Mouse (Mus musculus): ENCODE data around the gene Foxj1. TPM values are rescaled to one million over a fixed set of nuclear protein-coding genes. Genes with fewer than 3 reads are reported as not detected.
A peak's percentile ranks its signal among the peaks of the same experiment; 100 is the strongest.

The Foxj1 gene
- total RNA-seq, 2 experiments from 2014 or later, result 6.9 to 13.4 TPM

DNA sequence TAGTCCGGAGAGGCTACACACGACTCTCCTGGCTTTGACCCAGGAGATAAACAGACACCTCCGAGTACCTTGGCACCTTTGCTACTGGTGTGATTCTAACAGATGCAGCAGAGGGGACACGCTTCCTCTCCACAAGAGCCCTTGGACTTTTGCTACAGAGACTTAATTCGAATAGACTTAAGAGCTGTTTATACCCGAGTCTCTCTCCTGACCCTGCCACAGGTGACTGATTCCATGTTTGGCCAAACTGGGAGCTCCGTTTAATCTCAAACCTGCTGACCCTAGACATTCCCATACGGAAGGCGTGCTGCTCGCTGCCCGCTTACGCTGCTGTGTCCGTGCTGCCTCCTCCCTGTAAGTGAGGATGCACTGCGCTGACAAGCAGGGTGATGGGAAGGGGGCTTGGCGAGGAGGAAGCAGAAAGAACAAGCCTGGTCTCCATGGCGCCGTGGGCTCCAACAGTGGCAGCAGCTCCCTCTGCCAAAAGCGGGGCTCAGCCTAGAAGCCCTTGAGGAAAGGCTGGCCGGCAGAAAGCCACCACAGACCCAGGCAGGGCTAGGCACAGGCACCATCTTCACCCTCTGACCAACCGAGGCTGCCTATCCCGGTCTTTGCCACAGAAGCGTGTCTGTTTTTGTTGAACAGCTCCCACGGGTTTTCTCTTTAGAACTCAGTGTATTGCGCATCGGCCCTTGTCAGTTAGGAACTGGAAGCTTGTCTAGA, 7.0 kb upstream of the Foxj1 start:
- peak; percentile 53 to 54 for DNase-seq (ENCODE audit: low spot score in 2 of 2)

DNA sequence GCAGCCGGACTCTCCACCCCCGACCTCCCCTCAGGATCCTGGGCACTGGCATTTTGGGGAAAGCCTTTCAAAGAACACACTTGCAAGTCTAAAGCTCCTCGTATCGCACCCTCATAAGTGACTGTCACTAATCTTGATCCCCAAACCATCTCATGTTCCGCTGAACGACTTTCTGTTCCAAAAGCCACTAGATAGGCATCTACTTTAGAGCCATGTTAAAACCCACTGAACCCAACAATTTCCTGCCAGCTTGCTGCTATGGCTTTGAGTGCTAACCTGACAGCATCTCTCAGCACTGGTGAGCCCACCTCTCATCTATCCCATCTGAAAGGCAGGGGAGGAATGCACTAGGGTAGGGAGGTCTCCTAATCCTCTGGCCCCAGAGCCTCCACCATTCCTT, 2.3 kb upstream of the Foxj1 start:
- DNase-seq (ENCODE audit: low spot score in 2 of 2), result no peak

DNA sequence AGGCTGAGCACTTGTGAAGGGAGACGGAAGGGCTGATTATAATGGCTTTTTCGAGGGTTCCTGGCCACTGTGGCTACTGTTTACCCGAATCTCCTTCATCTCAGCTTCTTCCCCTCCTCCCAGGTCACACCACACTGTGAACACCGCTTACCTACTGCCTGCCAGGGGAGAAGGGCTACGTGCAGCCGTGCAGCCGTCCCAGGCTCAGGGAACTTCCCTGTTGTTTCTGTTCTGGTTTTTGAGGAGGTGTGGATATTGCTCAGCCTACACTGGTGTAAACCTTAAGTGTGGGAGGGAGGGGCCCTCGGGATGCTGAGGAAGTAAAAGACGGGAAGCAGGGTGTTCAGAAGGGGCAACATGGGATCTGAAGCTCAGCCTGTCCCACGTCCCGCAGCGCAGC, 1.8 kb upstream of the Foxj1 start:
- no peak for DNase-seq (ENCODE audit: low spot score in 2 of 2)

DNA sequence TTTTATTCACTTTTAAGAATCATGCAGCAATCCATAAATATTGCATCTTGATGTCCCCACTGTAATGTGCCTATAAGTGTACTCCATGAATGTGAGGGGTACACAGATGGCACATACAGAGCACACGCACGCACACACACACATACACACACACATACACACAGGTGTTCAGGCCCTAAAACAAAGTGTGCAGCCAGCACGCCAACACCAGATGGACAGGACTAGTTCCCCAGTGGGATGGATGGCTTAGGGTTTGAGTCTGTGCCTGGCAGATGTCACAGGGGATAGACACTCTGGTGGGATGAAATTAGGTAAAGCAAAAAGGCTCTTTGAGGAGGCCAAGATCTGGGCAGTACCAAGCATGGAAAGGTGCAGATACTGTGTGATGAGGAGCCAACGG, 1.2 kb upstream of the Foxj1 start:
- no peak for DNase-seq (ENCODE audit: low spot score in 2 of 2)

DNA sequence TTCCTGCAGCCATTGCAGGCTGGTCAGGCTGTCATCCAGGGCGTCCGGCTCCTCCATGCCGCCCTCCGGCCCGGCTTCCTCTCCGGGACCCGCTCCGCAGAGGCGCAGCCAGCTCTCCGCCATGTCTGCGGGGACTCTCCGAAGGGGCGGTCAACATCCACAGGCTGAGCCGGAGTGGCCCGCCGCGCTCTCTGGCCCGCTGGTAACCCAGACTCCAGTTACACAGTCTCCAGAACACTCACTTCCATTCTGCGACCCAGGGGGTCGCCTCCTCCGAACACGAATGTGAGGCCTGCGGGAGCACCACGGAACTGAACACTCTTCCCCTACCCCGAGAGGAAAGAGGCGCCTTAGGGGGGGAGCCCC, 799 bp downstream of the Foxj1 start:
- no peak for DNase-seq (ENCODE audit: low spot score in 2 of 2)

DNA sequence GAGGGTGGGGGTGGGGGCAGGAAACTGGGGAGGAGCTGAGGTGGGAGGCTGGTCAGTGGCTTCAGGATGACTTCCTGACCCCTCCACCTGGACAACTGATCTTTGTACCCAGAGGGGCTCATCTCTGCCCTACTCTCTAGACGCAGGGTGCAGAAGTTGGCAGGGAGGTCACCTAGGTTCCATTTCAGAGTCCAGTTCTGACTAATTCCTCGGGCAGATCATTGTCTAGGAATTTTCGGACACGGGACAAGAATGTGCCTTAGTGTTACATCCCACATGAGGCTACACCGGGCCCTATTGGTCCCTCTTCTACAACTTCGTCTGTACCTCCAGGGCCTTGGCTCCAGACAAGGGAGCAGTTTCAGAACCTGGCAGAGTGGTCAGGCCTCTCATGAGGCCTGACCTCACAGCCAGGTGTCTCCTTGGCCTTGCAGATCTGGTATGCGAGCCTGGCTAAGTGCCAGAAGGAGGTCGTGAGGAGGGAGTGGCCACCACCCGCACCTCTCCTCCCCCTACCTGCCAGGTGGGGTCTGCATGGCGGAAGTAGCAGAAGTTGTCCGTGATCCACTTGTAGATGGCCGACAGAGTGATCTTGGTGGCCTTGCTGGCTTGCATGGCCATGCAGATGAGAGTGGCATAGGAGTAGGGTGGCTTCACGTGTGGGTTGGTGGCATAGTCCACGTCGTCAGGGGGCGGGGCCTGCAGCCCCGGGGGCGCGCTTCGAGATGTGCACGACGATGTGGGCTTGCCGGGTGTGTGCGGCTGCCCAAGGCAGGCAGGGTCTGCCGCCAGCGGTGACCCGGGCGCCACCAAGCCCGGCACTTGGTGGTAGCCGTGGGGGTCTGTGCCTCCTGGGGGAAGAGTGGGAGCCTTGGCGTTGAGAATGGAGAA, 1.4 kb downstream of the Foxj1 start:
- DNase-seq (ENCODE audit: low spot score in 2 of 2), result no peak

DNA sequence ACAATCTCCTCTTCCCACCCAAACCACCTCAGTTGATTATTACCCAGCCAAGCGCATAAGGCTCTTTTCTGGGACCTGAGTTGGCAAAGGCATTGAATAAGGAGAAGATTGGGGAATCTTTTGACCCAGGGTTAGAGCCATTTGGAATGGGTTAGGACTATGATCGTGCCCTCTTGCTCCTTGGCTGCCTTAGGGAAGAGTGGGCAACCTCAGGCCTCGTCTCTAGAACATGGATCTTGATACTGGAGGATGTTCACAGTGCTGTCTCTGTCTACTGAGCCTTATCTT, 2.3 kb downstream of the Foxj1 start:
- no peak for DNase-seq (ENCODE audit: low spot score in 2 of 2)

DNA sequence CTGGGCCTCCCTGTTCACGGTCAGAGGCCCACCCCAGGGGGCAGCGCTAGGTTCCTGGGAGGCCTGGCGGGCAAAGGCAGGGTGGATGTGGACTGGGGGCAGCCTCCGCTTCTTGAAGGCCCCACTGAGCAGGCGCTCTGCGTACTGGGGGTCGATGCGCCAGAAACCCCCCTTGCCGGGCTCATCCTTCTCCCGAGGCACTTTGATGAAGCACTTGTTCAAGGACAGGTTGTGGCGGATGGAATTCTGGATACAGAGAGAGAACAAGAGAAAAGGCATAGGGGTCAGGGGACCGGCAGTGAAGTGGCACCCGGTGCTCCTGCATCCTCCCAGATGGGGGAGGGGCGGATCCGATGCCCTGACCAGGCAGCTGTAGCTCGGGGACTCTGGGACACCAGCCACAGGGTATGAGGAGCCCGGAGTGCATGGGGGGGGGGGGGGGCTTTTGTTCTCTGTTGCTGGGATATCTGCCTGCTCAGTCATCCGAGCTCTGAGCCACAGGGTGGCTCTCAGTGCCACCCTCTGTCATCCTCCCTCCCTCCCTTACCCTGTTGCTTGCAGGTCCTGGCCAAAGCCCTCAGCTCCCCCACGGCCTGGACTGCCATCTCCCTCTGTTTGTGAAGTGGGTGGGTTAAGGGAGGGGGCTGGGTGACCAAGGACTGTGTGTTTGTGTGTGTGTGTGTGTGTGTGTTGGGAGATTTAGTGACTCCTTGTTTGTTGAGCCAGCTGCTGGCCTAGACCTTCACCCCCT, 2.8 kb downstream of the Foxj1 start:
- peak in 1 of 2 experiments; percentile 53 for DNase-seq (ENCODE audit: low spot score in 2 of 2)

DNA sequence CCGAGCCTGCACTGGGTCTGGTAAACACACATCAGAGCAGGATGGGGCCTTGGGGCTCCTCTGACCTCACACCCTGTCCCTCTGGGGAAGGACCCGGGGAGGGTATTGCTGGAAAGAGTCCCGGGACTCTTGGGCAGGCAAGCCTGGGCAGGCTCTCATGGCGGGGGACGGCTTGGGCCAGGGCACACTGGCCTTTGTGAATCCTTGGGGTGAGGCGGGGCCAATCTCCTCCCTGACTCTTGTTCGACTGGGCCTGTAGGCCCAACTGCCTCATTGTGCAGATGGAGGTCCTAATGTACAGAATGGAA, 5.0 kb downstream of the Foxj1 start:
- no peak for DNase-seq (ENCODE audit: low spot score in 2 of 2)

DNA sequence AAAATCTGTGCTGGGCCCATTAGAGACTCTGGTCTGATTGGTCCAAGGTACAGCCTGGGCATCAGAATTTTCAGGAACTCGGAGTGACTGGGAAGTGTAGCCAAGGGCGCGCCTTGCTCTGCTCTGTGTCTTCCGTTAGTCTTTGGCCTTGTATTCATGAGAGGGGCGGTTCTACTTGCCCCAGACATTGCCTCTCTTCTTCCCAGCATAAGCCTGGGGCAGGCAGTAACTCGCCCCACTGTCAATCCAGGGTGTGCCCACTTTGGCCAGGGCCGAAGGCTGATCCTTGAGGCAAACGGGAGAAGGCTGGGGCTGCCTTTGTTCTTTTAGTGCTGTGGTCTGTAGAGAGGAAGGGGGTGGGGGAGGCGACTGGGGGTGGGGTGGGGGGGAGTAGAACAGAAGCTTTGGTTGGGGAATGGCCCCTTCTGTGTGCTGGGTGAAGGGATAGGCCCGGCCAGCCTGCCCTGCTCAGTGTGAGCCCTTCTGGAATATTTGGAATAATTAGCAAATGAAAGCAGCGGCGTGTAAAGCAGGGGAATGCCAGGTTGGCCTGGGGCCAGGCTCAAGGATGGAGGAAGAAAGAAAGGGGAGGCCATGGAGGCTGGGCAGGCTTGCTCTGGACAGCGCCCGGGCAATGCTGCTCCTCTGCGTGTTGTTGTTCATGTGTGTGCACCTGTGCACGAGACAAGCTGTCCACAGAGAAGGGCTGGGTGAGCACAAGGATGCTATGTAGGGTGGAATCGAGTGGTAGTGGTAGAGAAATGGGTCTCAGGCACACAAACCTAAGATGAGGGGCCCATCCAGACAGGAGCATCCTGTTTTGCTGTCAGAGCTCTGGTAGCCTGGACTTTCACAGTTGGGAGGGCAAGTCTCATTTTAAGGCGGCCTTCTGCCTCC, 5.6 kb downstream of the Foxj1 start:
- DNase-seq (ENCODE audit: low spot score in 2 of 2), result peak; percentile 36 to 63

DNA sequence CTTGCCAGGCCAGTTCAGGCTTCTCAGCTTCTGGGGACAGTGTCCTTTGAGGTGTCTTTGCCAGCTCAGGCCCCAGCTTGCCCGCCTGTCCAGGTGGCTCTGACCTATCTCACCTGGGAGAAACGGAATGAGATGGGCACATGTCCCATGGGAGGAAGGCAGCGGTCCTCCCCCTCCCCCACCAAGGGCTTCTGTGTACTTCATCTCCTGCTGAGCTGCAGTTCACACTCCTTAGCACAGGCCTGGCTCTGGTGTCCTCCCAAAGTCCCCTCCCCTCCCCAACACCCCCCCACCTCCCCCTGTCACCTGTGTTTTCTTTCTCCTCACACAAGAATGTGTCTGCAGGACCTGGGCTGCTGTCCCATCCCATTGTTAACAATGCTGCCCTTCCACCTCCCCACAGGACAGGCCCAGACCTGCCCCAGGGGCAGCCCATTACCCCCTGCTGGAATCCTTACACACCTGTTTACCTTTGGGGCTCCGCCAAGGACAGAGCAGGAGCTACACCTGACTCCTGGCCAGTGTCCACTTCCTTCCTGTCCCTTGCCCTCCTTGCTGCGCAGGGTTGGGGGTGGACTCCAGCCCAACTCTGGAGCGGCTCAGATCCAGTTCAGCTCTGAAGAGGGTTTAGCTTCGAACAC, 8.1 kb downstream of the Foxj1 start:
- no peak for DNase-seq (ENCODE audit: low spot score in 2 of 2)

DNA sequence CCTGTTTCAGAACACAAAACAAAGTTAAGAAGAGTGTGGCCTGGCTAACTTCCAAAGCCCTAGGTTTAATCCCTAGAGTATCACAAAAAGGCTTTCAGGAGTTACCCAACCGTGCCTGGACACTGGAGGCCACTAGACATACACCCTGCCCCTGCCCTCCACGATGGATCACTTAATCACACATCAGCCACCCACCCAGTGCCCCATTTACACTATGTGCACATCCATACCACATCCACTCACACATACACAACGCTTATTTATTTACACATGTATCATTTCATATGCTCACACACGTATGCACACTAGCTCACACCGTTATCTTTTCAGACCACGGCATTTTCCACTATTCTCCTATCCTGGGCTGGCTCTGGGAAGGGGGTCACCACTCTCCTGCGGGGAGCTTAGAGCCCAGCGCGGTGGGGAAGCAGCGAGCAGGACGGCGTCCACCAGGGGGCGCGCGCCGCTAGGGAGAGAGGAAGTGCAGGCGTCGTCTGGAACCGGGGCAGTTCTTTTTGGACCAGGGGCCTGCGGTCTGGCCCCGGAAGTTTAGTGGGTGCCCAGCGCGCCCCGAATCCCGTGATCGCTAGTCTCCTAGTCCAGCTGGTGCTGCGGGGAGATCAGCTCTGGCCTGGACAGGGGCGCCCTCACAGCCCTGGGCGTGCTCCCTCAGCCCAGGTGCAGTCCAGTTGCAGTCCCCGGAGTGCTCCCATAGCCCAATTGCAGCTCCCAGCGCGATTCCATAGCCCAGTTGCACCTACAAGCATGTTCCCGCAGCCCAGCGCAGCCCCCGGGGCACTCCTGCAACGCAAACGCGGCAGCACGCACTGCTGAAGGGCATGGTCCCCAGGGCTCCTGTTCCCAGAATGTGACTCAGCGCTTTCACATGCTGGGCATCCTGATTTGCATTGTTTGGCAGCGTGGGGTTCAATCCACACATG, 16.2 kb downstream of the Foxj1 start:
- DNase-seq (ENCODE audit: low spot score in 2 of 2), result peak; percentile 80 to 81

DNA sequence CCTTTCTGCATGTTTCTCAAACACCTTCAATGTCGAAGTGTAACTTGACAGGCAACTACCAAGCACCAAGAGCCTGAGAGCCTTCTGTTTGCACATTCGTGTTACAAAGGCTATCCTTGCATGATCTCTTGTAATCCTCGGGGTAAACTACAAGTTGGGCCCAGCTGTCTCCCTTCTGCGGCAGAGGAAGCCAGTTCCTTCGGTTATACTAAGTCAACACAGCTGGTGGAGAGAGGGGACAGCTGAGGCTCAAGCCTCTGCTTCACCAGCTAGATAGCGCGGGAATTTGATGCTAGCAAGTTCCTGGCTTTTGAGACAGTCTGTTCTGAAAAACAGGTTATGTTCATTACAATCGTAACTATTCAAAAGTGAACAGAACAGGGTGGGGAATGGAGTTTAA, 22.8 kb downstream of the Foxj1 start:
- no peak for DNase-seq (ENCODE audit: low spot score in 2 of 2)

DNA sequence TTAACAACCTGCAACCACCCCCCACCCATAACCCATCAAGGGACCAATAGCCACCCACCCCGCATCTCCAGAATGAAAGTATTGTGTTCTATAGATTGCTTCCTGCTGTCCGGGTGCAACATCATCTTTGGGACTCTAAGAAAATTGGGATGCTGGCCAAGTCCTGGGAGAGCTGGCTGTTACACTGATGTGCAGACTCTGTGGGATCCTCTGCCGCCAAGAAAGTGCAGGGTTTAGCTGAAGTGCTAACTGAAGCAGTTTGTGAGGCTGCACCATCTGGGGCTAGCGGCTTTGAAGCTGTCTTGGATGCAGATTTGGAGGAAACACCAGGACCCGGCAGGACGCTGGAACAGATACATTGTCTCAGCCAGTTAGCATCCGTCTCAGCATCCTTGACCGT, 24.0 kb downstream of the Foxj1 start:
- DNase-seq (ENCODE audit: low spot score in 2 of 2), result no peak

DNA sequence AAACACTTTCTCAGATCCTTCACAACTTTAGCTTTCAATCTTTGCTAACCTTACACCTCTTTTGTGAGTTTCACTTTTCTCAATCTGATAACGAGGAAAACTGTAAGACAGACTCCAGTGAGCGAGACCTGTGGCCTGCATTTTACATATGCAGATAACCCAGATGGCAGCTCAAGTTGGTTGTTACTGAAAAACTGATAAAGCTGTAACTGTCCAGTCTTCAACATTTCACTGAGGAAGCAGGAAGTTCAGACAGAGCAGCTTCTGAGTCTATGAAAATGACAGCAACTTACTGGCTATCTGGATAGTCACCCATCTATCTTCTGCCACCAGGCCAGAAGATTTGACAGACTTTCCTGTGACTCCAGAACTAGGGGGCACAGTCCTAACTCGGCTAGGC, 25.6 kb downstream of the Foxj1 start:
- no peak for DNase-seq (ENCODE audit: low spot score in 2 of 2)

DNA sequence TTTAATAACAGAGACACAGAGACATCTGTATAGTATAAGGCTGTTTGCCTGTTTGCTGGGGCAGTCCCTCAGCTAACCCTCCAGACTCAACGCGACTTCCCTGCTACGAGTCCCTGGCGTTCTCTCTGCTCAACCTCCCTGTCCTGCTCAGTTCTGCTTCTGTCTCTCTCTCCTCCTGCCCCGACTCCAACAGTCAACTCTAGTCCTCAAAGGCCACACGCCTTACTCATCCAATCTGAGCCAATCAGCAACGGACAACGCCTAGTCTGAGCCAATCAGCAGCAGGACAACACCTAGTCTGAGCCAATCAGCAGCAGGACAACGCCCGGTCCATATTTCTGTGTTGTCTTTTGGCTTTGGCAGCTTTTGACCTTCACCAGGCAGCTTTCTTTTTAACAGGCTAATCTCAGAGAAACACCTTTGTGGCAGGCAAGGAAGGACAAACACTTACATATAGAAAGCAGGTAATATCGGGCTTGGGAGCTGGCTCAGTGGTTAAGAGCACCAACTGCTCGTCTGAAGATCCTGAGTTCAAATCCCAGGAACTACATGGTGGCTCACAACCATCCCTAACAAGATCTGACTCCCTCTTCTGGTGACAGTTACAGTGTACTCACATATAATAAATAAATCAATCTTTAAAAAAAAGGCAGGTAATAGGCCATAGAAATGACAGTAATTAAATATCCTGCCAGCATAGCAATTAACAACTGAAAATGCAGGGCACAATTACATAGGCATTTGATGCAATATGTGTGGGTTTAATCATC, 27.3 kb downstream of the Foxj1 start:
- DNase-seq (ENCODE audit: low spot score in 2 of 2), result no peak

DNA sequence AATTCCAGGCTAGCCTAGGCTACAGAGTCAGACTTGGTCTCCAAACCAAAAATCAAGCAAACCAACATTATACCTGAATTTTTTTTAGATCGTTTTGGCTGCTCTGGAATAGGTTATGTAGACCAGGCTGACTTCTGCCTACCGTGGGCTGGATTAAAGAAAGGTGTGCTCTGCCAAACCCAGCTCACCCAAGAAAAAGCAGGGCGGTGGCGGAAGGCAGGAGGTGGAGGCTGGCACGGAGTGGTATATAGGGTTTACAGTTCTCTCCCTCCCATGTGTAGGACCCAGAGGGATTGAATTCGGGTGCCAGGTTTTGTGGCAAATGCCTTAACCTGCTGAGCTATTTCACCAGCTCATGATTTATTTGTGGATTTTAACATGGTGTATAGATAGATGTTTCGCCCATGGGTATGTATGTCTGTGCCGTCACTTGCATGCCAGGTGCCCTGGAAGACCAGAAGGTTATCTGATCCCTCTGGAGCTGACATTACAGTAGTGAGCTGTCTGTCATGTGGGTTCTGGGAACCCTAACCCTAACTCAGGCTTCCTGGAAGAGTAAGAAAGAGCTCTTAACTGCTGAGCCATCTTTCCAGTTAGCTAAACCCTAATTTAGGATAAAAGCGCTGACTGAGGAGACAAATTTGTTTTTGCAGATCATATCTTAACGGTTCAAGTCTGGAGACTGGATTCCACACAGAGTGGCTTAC, 28.0 kb downstream of the Foxj1 start, which contains the start of gene Exoc7:
Gene Exoc7 (minus strand): TSS at position 215 of the 707 bp plus-strand sequence.
- no peak for DNase-seq (ENCODE audit: low spot score in 2 of 2)

Measured in layer of hippocampus, postnatal 14 days (tissue).